Mouse (Mus musculus) liver, embryonic 14.5 days (tissue): ENCODE data around the gene Olfr1138. TPM values are rescaled to one million over a fixed set of nuclear protein-coding genes. Genes with fewer than 3 reads are reported as not detected.

Source experiments
- ATAC-seq: fragments of 200-750 bp; cut with Nextera tagmentation; 2 replicates; pipeline ENCODE4 v1.8.0; 2017; ENCODE audit warnings: moderate number of reproducible peaks, mild to moderate bottlenecking, moderate library complexity; ENCODE audit not compliant: insufficient read depth
- DNase-seq, 3 experiments: peaks; one replicate each; pipeline ENCODE4 v3.0.0-alpha.2; 2012 to 2013; ENCODE audit warnings: low read depth in 3 of 3, low spot score in 3 of 3
- H3K27ac ChIP-seq: fragments of 300-500 bp; sonication (generic); 2 replicates; pipeline ENCODE4 v1.5.1; 2014; ENCODE audit warnings: moderate library complexity, mild to moderate bottlenecking, control low read depth, inconsistent platforms
- H3K27me3 ChIP-seq: fragments of 300-500 bp; sonication (generic); 2 replicates; pipeline ENCODE4 v1.6.1; 2014; ENCODE audit warnings: mild to moderate bottlenecking, low read length, moderate library complexity; ENCODE audit not compliant: control insufficient read depth, insufficient read depth
- H3K36me3 ChIP-seq: fragments of 300-500 bp; sonication (generic); replicated peaks from 2 replicates; pipeline ENCODE4 v1.6.1; 2014; ENCODE audit warnings: low read depth; ENCODE audit not compliant: control insufficient read depth, insufficient read depth
- H3K4me1 ChIP-seq, 2 experiments: fragments of 200-500 bp in 1 of 2; fragments of 300-500 bp in 1 of 2; sonication (generic) in 1 of 2; replicated peaks; 2 replicates each; pipeline ENCODE4 v1.6.1; 2012 to 2014; ENCODE audit warnings: antibody characterized with exemption in 1 of 2, inconsistent platforms in 1 of 2, low read length in 1 of 2; ENCODE audit not compliant: control insufficient read depth in 2 of 2, insufficient read depth in 2 of 2
- H3K4me2 ChIP-seq: fragments of 300-500 bp; sonication (generic); 2 replicates; pipeline ENCODE4 v1.6.1; 2014; ENCODE audit warnings: low read depth, mild to moderate bottlenecking, control low read depth, moderate library complexity
- H3K4me3 ChIP-seq, 2 experiments: fragments of 200-500 bp in 1 of 2; fragments of 300-500 bp in 1 of 2; sonication (generic) in 1 of 2; 2 replicates each; pipeline ENCODE4 v1.5.1; 2012 to 2014; ENCODE audit warnings: low read depth in 2 of 2, low read length in 2 of 2, mild to moderate bottlenecking in 2 of 2, control low read depth in 1 of 2, inconsistent platforms in 1 of 2, moderate library complexity in 1 of 2; ENCODE audit not compliant: insufficient read depth in 1 of 2
- H3K9ac ChIP-seq: fragments of 300-500 bp; sonication (generic); replicated peaks from 2 replicates; pipeline ENCODE4 v1.6.1; 2014; ENCODE audit warnings: mild to moderate bottlenecking, control low read depth, moderate library complexity
- H3K9me3 ChIP-seq: fragments of 300-500 bp; sonication (generic); 2 replicates; pipeline ENCODE4 v1.6.1; 2016; ENCODE audit warnings: low read length, mixed read lengths; ENCODE audit not compliant: control insufficient read depth
- CTCF ChIP-seq: IDR thresholded peaks from 2 replicates; pipeline ENCODE4 v1.5.1; 2016; ENCODE audit warnings: antibody characterized with exemption, low read depth, control low read depth
- EP300 ChIP-seq: IDR thresholded peaks from 2 replicates; pipeline ENCODE4 v1.6.1; 2016; ENCODE audit warnings: antibody characterized with exemption, low read depth
- polyA plus RNA-seq, 2 experiments: library from polyadenylated mRNA; depleted of rRNA in 1 of 2; stranded (reverse) in 1 of 2; unstranded in 1 of 2; fragments of >200 nt; fragmentation: Nextera tagmentation in 1 of 2; extraction: Ambion mirVana in 1 of 2; gene quantifications; 2 replicates each; pipeline versions ENCODE4 v1.2.1 to v1.2.3; 2012 to 2014

The Olfr1138 gene
- polyA plus RNA-seq, 2 experiments, result not detected

GRCm38 (mm10) chr2:87713079-87713478, 26.7 kb downstream of the Olfr1138 start, which contains the start of gene Olfr1137:
TSS of gene Olfr1137 (minus strand) at chr2:87713179.
- Histone ChIP-seq H3K27me3 (no peaks in the 10 kb centered on the region), H3K4me3 (no peak within 1 kb of the TSS), H3K4me1 (no peaks in the 10 kb centered on the region), H3K9me3 (no peaks in the 10 kb centered on the region), H3K27ac (no peak within 1 kb of the TSS), H3K4me2 (no peak within 1 kb of the TSS), H3K36me3 (no peaks in the 10 kb centered on the region), H3K9ac (no peak within 1 kb of the TSS)
- no peak for DNase-seq
- ATAC-seq, result no peak
- TF ChIP-seq CTCF (no peak), EP300 (no peak)

GRCm38 (mm10) chr2:87693847-87694246, 45.9 kb downstream of the Olfr1138 start, which contains the start of gene Olfr1136:
TSS of gene Olfr1136 (minus strand) at chr2:87693947.
- no peaks in the 10 kb centered on the region for H3K36me3 ChIP-seq

More at GRCm38 (mm10) chr2:87693847-87694246, 45.9 kb downstream of the Olfr1138 start, which contains the start of gene Olfr1136:
- H3K9me3 ChIP-seq, result no peaks in the 10 kb centered on the region
- DNase-seq (no peak), ATAC-seq (no peak)
- H3K4me2 ChIP-seq, result no peak within 1 kb of the TSS
- no peaks in the 10 kb centered on the region for H3K4me1 ChIP-seq
- H3K4me3 ChIP-seq, result no peak within 1 kb of the TSS
- no peak within 1 kb of the TSS for H3K9ac ChIP-seq
- no peaks in the 10 kb centered on the region for H3K27me3 ChIP-seq
- TF ChIP-seq EP300 (no peak), CTCF (no peak)
- no peak within 1 kb of the TSS for H3K27ac ChIP-seq

Other genes starting within 250 kb of the Olfr1138 start
- not detected in 2 replicates for gene Pramel7, start 242.9 kb downstream of the Olfr1138 start, polyA plus RNA-seq (2012; rRNA removed)
- not detected in 2 replicates for gene Pramel7, start 242.9 kb downstream of the Olfr1138 start, polyA plus RNA-seq (2014; fragmentation: Nextera tagmentation; extraction: Ambion mirVana)
- gene Pramel6, start 233.4 kb downstream of the Olfr1138 start, polyA plus RNA-seq (2012; rRNA removed), result not detected in 2 replicates
- not detected in 2 replicates for gene Pramel6, start 233.4 kb downstream of the Olfr1138 start, polyA plus RNA-seq (2014; fragmentation: Nextera tagmentation; extraction: Ambion mirVana)
- not detected in 2 replicates for gene Olfr153, start 208.2 kb downstream of the Olfr1138 start, polyA plus RNA-seq (2012; rRNA removed)
- not detected in 2 replicates for gene Olfr153, start 208.2 kb downstream of the Olfr1138 start, polyA plus RNA-seq (2014; fragmentation: Nextera tagmentation; extraction: Ambion mirVana)
- gene Olfr1128, start 194.4 kb downstream of the Olfr1138 start, polyA plus RNA-seq (2012; rRNA removed), result not detected in 2 replicates
- not detected in 2 replicates for gene Olfr1128, start 194.4 kb downstream of the Olfr1138 start, polyA plus RNA-seq (2014; fragmentation: Nextera tagmentation; extraction: Ambion mirVana)
- not detected in 2 replicates for gene Olfr1129, start 166.1 kb downstream of the Olfr1138 start, polyA plus RNA-seq (2012; rRNA removed)
- not detected in 2 replicates for gene Olfr1129, start 166.1 kb downstream of the Olfr1138 start, polyA plus RNA-seq (2014; fragmentation: Nextera tagmentation; extraction: Ambion mirVana)
- not detected in 2 replicates for gene Olfr1130, start 133.8 kb downstream of the Olfr1138 start, polyA plus RNA-seq (2012; rRNA removed)
- gene Olfr1130, start 133.8 kb downstream of the Olfr1138 start, polyA plus RNA-seq (2014; fragmentation: Nextera tagmentation; extraction: Ambion mirVana), result not detected in 2 replicates
- gene Olfr1131, start 112.9 kb downstream of the Olfr1138 start, polyA plus RNA-seq (2012; rRNA removed), result not detected in 2 replicates
- gene Olfr1131, start 112.9 kb downstream of the Olfr1138 start, polyA plus RNA-seq (2014; fragmentation: Nextera tagmentation; extraction: Ambion mirVana), result not detected in 2 replicates
- gene Olfr1132, start 102.4 kb downstream of the Olfr1138 start, polyA plus RNA-seq (2012; rRNA removed), result not detected in 2 replicates
- not detected in 2 replicates for gene Olfr1132, start 102.4 kb downstream of the Olfr1138 start, polyA plus RNA-seq (2014; fragmentation: Nextera tagmentation; extraction: Ambion mirVana)
- gene Olfr1133, start 92.6 kb downstream of the Olfr1138 start, polyA plus RNA-seq (2012; rRNA removed), result not detected in 2 replicates
- not detected in 2 replicates for gene Olfr1133, start 92.6 kb downstream of the Olfr1138 start, polyA plus RNA-seq (2014; fragmentation: Nextera tagmentation; extraction: Ambion mirVana)
- not detected in 2 replicates for gene Olfr1134, start 81.5 kb downstream of the Olfr1138 start, polyA plus RNA-seq (2012; rRNA removed)
- not detected in 2 replicates for gene Olfr1134, start 81.5 kb downstream of the Olfr1138 start, polyA plus RNA-seq (2014; fragmentation: Nextera tagmentation; extraction: Ambion mirVana)
- gene Olfr1135, start 66.3 kb downstream of the Olfr1138 start, polyA plus RNA-seq (2012; rRNA removed), result not detected in 2 replicates
- gene Olfr1135, start 66.3 kb downstream of the Olfr1138 start, polyA plus RNA-seq (2014; fragmentation: Nextera tagmentation; extraction: Ambion mirVana), result not detected in 2 replicates
- gene Olfr1136, start 46.0 kb downstream of the Olfr1138 start, polyA plus RNA-seq (2012; rRNA removed), result not detected in 2 replicates
- gene Olfr1136, start 46.0 kb downstream of the Olfr1138 start, polyA plus RNA-seq (2014; fragmentation: Nextera tagmentation; extraction: Ambion mirVana), result not detected in 2 replicates
- not detected in 2 replicates for gene Olfr1137, start 26.8 kb downstream of the Olfr1138 start, polyA plus RNA-seq (2012; rRNA removed)
- gene Olfr1137, start 26.8 kb downstream of the Olfr1138 start, polyA plus RNA-seq (2014; fragmentation: Nextera tagmentation; extraction: Ambion mirVana), result not detected in 2 replicates
- not detected in 2 replicates for gene Olfr1140, start 3.8 kb upstream of the Olfr1138 start, polyA plus RNA-seq (2012; rRNA removed)
- not detected in 2 replicates for gene Olfr1140, start 3.8 kb upstream of the Olfr1138 start, polyA plus RNA-seq (2014; fragmentation: Nextera tagmentation; extraction: Ambion mirVana)
- gene Olfr1141, start 14.0 kb upstream of the Olfr1138 start, polyA plus RNA-seq (2012; rRNA removed), result not detected in 2 replicates
- not detected in 2 replicates for gene Olfr1141, start 14.0 kb upstream of the Olfr1138 start, polyA plus RNA-seq (2014; fragmentation: Nextera tagmentation; extraction: Ambion mirVana)
- gene Olfr152, start 39.5 kb upstream of the Olfr1138 start, polyA plus RNA-seq (2012; rRNA removed), result not detected in 2 replicates
- gene Olfr152, start 39.5 kb upstream of the Olfr1138 start, polyA plus RNA-seq (2014; fragmentation: Nextera tagmentation; extraction: Ambion mirVana), result not detected in 2 replicates
- not detected in 2 replicates for gene Olfr1143, start 60.6 kb upstream of the Olfr1138 start, polyA plus RNA-seq (2012; rRNA removed)
- gene Olfr1143, start 60.6 kb upstream of the Olfr1138 start, polyA plus RNA-seq (2014; fragmentation: Nextera tagmentation; extraction: Ambion mirVana), result not detected in 2 replicates
- not detected in 2 replicates for gene Olfr1145, start 69.8 kb upstream of the Olfr1138 start, polyA plus RNA-seq (2012; rRNA removed)
- not detected in 2 replicates for gene Olfr1145, start 69.8 kb upstream of the Olfr1138 start, polyA plus RNA-seq (2014; fragmentation: Nextera tagmentation; extraction: Ambion mirVana)
- gene Olfr1148, start 90.6 kb upstream of the Olfr1138 start, polyA plus RNA-seq (2012; rRNA removed), result not detected in 2 replicates
- gene Olfr1148, start 90.6 kb upstream of the Olfr1138 start, polyA plus RNA-seq (2014; fragmentation: Nextera tagmentation; extraction: Ambion mirVana), result not detected in 2 replicates
- not detected in 2 replicates for gene Olfr1150-ps1, start 104.0 kb upstream of the Olfr1138 start, polyA plus RNA-seq (2012; rRNA removed)
- not detected in 2 replicates for gene Olfr1150-ps1, start 104.0 kb upstream of the Olfr1138 start, polyA plus RNA-seq (2014; fragmentation: Nextera tagmentation; extraction: Ambion mirVana)
- gene Olfr1151, start 115.9 kb upstream of the Olfr1138 start, polyA plus RNA-seq (2012; rRNA removed), result not detected in 2 replicates
- gene Olfr1151, start 115.9 kb upstream of the Olfr1138 start, polyA plus RNA-seq (2014; fragmentation: Nextera tagmentation; extraction: Ambion mirVana), result not detected in 2 replicates
- not detected in 2 replicates for gene Olfr1152, start 126.5 kb upstream of the Olfr1138 start, polyA plus RNA-seq (2012; rRNA removed)
- not detected in 2 replicates for gene Olfr1152, start 126.5 kb upstream of the Olfr1138 start, polyA plus RNA-seq (2014; fragmentation: Nextera tagmentation; extraction: Ambion mirVana)
- not detected in 2 replicates for gene Olfr1153, start 155.0 kb upstream of the Olfr1138 start, polyA plus RNA-seq (2012; rRNA removed)
- not detected in 2 replicates for gene Olfr1153, start 155.0 kb upstream of the Olfr1138 start, polyA plus RNA-seq (2014; fragmentation: Nextera tagmentation; extraction: Ambion mirVana)
- not detected in 2 replicates for gene Olfr1154, start 165.2 kb upstream of the Olfr1138 start, polyA plus RNA-seq (2012; rRNA removed)
- not detected in 2 replicates for gene Olfr1154, start 165.2 kb upstream of the Olfr1138 start, polyA plus RNA-seq (2014; fragmentation: Nextera tagmentation; extraction: Ambion mirVana)
- gene Olfr1155, start 205.2 kb upstream of the Olfr1138 start, polyA plus RNA-seq (2012; rRNA removed), result not detected in 2 replicates
- not detected in 2 replicates for gene Olfr1155, start 205.2 kb upstream of the Olfr1138 start, polyA plus RNA-seq (2014; fragmentation: Nextera tagmentation; extraction: Ambion mirVana)
- not detected in 2 replicates for gene Olfr1156, start 213.1 kb upstream of the Olfr1138 start, polyA plus RNA-seq (2012; rRNA removed)
- gene Olfr1156, start 213.1 kb upstream of the Olfr1138 start, polyA plus RNA-seq (2014; fragmentation: Nextera tagmentation; extraction: Ambion mirVana), result not detected in 2 replicates
- not detected in 2 replicates for gene Olfr1157, start 228.3 kb upstream of the Olfr1138 start, polyA plus RNA-seq (2012; rRNA removed)
- not detected in 2 replicates for gene Olfr1157, start 228.3 kb upstream of the Olfr1138 start, polyA plus RNA-seq (2014; fragmentation: Nextera tagmentation; extraction: Ambion mirVana)
- gene Olfr74, start 234.7 kb upstream of the Olfr1138 start, polyA plus RNA-seq (2012; rRNA removed), result not detected in 2 replicates
- not detected in 2 replicates for gene Olfr74, start 234.7 kb upstream of the Olfr1138 start, polyA plus RNA-seq (2014; fragmentation: Nextera tagmentation; extraction: Ambion mirVana)